Mouse (Mus musculus): ENCODE measurements around the gene Aox1. TPM values are rescaled to one million over a fixed set of nuclear protein-coding genes. Genes with fewer than 3 reads are reported as not detected.
"Not testable (repeated sequence)": the region's sequence is repeated elsewhere in the genome, so short reads cannot be mapped to it uniquely, and the experiment has no call there.

Aox1 gene
- 1 to 10 TPM; 7.2 to 9.7 (median 7.8) TPM for total RNA-seq (2022)

GRCm38 (mm10) chr1:58029636-58030117, at the start of gene Aox1:
Gene Aox1, plus strand, starts transcription at chr1:58029931.
- peak; percentile 68 to 76 for DNase-seq (ENCODE audit: low spot score in 2 of 2)

- peak in 1 of 2 experiments; percentile 14 for DNase-seq (ENCODE audit: low spot score in 2 of 2)
Observed at GRCm38 (mm10) chr1:57989052-57989600, 40.6 kb upstream of the Aox1 start.

DNA sequence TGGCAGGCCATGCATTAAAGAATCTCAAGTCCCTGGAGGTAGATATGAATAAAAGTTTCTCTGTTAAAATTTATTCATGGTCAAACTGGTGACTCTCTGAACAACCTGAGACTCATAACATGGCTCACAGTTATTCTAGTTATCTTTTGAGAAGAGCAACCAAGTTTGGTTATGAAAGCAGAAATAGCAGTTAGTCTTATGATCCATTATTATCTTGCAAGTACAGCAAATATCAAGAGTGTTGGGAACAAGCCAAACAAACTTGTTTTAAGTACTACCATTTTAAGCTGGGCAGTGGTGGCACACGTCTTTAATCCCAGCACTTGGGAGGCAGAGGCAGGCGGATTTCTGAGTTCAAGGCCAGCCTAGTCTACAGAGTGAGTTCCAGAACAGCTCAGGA, 38.5 kb upstream of the Aox1 start:
- no peak for DNase-seq (ENCODE audit: low spot score in 2 of 2)

DNA sequence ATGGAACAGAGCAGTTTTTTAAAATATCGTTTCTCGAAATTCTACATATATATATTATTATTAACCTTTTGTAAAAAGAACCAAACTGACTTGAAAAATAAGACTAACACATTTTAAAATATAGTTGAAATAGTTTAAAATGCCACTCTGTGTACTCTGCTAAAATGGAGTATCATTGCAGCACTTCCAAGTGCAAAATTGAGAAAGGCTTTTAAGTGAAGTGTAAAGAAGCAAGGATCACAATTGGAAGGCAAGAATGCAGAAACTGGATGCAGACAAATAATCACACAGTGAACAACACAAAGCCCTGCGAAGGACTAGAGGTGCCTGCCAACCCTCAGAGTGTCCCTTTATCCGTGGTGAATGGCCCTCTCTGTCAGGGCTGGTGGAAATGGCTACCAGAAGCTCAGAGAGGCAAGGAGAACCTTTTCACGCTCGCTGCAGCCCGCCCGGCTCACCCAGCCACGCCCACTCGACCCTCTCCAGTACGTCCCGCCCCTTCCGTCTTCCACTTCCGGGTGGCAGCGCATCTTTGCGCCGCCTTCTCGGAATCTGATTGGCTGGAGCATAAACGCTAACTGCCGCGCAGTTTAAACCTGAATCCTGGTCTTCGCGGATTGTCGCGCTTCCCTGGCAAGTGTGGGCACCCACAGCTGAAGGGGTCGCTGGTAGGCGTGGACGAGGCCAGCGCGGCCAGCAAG, 34.1 kb upstream of the Aox1 start, which contains the start of gene Sgo2a:
Sgo2a (plus strand) TSS at position 540 of the 701 bp plus-strand sequence.
- peak; percentile 76 to 87 for DNase-seq (ENCODE audit: low spot score in 2 of 2)

- no peak for DNase-seq (ENCODE audit: low spot score in 2 of 2)
Observed at GRCm38 (mm10) chr1:57996133-57996615, 33.6 kb upstream of the Aox1 start.

GRCm38 (mm10) chr1:57998146-57998545, 31.6 kb upstream of the Aox1 start:
- DNase-seq (ENCODE audit: low spot score in 2 of 2), result no peak

GRCm38 (mm10) chr1:58006388-58006787, 23.3 kb upstream of the Aox1 start:
- DNase-seq (ENCODE audit: low spot score in 2 of 2), result not testable (repeated sequence)

DNA sequence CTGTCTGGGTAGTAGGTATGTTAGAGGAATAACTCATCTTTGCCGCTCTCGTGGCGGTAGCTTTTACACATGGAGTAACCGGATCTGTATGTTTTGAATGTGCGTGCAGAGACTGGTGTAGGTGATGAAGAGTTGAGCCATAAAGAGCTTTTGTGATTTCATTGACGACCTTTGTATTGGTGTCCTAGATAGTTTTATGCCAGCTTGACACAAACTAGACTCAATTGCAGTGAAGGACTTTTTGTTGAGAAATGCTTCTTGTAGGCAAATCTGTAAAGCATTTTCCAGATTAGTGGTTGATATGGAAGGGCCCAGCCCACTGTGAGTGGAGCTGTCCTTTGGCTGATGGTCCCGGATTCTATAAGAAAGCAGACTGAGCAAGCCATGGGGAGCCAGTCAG, 10.9 kb upstream of the Aox1 start, which contains the start of gene Kctd18:
Kctd18 (minus strand) TSS at position 101 of the 400 bp plus-strand sequence.
- DNase-seq (ENCODE audit: low spot score in 2 of 2), result no peak

DNA sequence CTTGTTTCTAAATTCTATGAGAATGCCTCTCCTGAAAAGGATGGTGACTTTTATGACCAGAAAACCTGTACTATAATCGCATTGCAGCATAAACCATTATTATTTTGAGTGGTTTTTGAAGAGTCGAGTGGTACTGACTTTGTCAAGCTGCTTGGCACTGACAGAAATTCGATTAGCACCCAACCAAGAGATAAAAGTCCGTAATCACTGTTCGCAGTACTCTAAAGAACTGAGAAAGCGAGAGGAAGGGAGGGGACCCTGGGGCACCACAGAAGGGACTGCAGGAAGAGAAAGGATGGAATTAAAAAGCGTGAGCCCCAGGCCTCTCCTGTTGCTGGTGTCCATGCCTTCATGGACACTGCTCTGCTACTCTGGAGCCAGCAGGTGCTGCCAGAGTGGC, 2.0 kb upstream of the Aox1 start:
- no peak for DNase-seq (ENCODE audit: low spot score in 2 of 2)

GRCm38 (mm10) chr1:58030156-58030871, 583 bp downstream of the Aox1 start:
- peak; percentile 77 to 81 for DNase-seq (ENCODE audit: low spot score in 2 of 2)

DNA sequence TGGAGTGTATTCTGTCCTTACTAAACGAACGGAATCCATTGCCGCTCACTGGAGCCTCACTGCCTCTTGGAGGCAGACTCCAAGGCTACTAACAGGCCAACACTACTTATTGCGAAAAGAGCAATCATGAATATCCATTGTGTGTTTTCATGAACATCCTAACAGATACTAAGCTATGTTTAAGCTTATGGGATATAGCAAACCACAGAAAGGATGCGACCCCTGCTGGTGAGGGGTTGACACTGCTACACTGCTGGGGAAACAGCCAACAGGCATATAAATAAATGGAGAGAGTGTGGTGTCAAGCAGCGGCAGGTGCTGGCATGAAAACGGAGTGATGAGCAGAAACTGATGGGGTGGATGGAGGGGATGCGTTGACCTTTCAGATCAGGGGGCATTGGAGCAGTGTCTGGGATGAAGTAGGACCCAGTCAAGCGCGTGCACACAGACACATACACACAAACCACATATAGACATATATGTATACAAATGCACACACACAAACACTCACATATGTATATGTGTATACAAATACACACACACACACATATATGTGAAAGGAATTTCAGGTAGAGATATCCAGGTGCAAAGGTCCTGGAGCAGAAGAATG, 1.5 kb downstream of the Aox1 start:
- DNase-seq (ENCODE audit: low spot score in 2 of 2), result peak; percentile 43 to 54

DNA sequence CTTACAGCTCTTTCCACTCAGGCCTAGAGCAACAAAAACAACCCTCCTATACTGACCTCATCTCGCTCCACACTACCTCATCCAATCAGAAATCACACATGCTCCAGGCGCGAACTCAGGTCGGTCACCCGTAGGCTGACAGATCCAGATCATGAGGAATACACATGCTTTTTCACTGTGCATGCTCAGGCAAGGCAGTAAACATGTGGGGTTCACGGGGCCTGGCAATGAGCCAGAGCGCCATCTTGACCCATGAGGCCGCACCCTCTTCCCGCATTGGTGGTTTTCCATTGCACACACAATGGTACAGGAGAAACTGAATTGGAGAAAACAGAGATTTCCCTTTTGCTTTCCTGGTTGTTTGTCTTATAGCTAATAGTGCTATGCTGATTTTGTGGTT, 7.6 kb downstream of the Aox1 start:
- DNase-seq (ENCODE audit: low spot score in 2 of 2), result not testable (repeated sequence)

- no peak for DNase-seq (ENCODE audit: low spot score in 2 of 2)
Observed at GRCm38 (mm10) chr1:58045076-58045475, 15.3 kb downstream of the Aox1 start.

DNA sequence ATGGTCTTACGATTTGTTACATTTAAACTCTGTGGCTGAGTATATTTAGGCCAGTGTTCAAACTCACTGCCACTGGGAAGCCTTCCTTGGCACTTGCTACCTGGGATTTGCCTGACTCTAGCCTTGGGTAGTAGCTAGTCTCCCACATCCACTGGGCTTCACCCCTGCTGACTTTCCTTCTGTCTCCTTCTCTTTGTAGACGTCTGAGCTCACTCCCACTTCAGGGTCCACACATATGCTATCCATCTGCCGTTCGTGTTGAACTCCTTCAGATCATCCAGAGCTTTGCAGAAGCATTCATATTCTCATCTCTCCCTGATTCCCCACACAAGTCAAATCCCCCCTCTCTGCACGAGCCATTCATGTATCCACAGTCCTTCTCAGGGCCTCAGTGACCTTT, 15.8 kb downstream of the Aox1 start:
- DNase-seq (ENCODE audit: low spot score in 2 of 2), result no peak

GRCm38 (mm10) chr1:58046721-58047290, 17.1 kb downstream of the Aox1 start:
- DNase-seq (ENCODE audit: low spot score in 2 of 2), result no peak

- DNase-seq (ENCODE audit: low spot score in 2 of 2), result no peak
Observed at GRCm38 (mm10) chr1:58049126-58049525, 19.4 kb downstream of the Aox1 start.

DNA sequence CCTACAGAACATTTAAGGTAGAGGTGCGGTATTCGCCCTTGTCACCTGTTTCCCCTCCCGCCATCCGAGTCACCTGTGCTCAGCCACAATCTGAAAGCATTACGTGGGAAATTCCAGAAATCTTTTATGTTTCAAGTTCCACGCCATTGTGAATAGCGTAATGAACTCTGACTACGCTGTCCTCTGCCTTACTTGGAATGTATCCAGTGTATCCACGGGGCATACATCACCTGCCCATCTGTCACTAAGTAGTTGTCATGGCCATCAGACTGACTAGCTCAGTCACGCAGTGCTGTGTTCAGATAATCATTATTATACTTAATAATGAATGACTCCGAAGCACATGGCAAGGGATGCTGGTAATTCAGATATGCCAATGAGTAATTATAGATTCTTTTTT, 25.9 kb downstream of the Aox1 start:
- no peak for DNase-seq (ENCODE audit: low spot score in 2 of 2)

DNA sequence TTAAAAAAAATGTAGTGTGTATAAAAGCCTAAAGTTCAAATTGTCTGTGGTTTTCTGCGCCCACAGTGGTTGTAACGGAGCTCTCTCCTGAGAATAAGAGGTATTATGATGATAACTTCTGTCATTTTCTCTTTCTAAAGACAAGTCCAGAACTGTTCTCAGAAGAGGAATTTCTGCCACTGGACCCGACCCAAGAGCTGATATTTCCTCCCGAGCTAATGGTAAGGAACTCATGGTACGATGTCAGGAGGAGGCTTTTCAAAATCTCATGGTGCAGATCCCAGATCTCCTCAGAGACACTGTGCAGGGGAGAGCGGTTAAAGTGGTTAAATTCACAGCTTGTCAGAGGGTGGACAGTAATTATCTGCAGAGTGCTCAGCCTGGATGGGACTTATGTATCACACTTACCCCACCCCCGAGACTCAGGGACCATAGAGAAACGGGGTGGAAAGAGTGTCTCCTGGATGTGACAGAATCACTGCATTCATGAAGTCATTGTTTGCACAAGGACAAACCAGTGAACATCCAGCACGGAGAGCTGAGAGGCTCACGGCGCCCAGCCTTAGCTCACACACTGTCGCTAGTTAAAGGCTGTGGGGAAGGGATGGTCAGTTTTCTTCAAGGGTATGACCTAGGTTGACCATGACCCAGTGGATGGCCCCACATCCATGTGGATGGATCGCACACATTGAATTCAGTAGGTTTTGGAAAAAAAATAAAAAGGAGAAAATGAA, 26.5 kb downstream of the Aox1 start:
- DNase-seq (ENCODE audit: low spot score in 2 of 2), result no peak

DNA sequence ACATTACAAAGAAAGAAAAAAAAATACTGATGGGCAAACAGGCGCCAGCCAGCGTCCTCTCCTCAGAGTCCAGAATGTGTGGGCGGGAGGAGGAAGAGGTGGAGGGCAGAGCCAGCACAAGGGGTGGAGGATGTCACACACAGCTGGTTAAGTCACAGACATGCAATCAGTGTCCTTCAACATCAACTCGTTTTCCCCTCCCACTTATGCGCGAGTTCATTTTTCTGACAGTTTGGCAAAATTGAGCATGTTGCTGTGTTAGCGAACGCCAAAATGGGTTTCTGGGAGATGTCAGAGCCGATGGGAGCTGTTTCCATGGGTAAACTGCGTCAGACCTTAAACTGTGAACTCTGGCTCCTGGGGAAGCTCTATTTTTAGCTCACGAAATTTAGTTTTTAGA, 27.2 kb downstream of the Aox1 start:
- no peak for DNase-seq (ENCODE audit: low spot score in 2 of 2)

- no peak for DNase-seq (ENCODE audit: low spot score in 2 of 2)
Observed at GRCm38 (mm10) chr1:58058846-58059245, 29.1 kb downstream of the Aox1 start.

GRCm38 (mm10) chr1:58062131-58062530, 32.4 kb downstream of the Aox1 start:
- DNase-seq (ENCODE audit: low spot score in 2 of 2), result no peak

All from gastrocnemius, adult 8-10 months (tissue).